Mouse (Mus musculus) ES-CJ7 (cell line): ENCODE results near the gene Zkscan14.
"Not testable (repeated sequence)": the region's sequence is repeated elsewhere in the genome, so short reads cannot be mapped to it uniquely, and the experiment has no call there.

Experiments
- DNase-seq: peaks from one replicate; pipeline ENCODE4 v3.0.0; 2011; ENCODE audit warnings: low read depth, low spot score

The Zkscan14 gene

GRCm38 (mm10) chr5:145201321-145201991 is at the start of gene Zkscan14:
TSS of gene Zkscan14 (minus strand) at chr5:145201868.
- DNase-seq, result peak; percentile 87

DNA sequence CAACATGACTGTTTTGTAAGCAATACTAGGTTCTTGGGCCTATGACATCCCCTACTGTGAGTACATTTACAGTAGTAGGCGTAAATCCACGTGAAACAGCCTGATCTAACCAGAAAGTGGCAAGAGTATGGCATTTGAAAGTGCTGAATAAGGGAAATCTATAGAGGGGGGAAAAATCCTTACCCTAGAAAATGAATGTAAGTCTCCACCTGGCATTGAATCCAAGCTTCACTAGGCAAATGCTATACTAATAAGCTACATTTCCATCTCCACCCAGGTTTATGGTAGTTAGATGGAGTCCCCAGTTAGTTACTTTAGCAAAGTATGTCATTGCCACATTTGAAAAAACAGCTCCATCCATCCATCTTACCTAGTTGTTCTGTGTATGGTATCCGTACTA is 47.9 kb upstream of the Zkscan14 start:
- no peak for DNase-seq

DNA sequence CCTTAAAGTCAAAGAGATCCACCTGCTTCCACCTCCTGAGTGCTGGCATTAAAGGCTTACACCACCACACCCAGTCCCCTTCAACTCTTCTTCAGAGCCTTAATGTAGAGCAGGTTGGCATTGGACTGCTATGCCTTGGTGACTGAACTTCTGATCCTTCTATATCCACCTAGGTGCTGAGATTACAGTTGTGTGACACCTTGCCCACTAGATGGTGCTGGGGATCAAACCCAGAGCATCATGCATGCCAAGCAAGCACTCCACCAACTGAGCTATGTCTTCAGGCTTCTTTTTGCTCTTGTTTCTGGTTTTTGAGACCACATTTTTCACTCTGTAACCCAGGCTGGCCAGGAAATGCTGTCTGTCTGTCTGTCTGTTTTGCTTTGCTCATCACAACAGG is 33.0 kb upstream of the Zkscan14 start:
- DNase-seq, result peak; percentile 78

DNA sequence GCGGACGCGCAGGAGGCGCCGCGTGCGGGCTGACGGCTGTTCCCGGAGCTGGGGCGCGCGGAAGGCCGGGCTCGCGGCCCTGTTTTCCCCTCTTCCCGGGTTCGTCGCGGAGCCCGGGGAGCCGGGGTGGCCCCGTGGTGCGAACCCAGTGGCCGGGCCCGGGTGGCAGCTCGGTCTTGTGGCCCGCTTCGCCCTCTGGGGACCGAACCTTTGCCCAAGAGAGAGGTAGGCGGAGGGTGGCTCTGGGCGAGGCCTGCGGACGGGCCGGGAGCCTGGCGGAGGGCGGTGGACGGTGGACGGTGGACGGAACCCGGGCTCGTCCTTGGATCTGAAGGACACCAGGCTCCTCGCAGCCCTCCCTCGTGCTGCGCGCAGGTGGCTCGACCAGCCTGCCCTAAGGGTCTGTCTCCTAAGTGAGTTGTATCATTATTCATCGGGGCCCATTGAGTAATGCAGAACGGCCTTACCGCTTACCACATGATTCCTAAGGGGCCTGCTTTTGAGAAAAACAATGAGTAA is 30.3 kb upstream of the Zkscan14 start:
- no peak for DNase-seq

DNA sequence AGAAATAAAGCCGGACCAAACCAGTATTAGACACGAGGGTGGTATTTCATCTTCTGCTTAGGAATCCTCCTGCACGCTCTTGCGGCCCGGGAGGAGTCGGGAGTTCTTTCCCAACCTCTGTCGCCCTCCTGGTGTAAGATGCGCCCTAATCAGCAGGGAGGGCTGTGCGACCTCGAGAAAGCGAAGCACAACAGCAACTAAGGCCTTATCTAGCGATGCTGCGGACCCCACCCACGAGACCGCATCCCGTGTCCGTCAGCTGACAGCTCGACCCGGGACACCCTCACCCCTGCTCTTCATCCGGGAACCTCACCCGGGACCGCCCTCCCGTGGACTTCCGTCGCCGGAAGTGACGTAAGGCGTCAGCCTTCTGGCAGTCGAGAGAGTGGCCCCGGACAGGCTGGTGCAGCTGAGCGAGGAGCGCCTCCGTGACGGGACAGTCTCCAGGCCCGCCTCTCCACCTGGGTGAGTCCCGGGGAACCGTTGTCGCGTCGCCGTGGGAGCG is 29.8 kb upstream of the Zkscan14 start, which contains the start of gene Zfp655:
Gene Zfp655 (plus strand): TSS at position 349 of the 505 bp plus-strand sequence.
- peak; percentile 97 for DNase-seq

GRCm38 (mm10) chr5:145230641-145231040 is 29.0 kb upstream of the Zkscan14 start:
- no peak for DNase-seq

- DNase-seq, result not testable (repeated sequence)
Observed at GRCm38 (mm10) chr5:145229283-145229682, 27.6 kb upstream of the Zkscan14 start.

DNA sequence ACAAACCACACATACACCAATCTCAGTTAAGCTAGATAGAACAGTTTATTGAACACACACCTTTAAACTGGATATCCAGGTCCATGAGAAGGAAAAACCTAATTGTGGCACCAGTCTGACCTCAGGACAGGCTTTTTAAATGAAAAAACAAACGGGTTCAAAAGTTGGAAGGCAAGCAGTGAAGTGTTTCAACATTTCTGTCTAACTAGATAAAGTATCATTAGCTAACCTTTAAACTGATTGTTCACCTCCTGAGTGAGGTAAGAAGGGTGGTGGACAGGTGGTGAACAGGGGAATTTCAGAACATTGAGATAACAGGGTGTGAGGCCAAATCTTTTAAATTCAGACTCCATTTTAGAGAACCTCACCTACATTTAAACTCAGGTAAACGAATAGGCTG is 24.8 kb upstream of the Zkscan14 start:
- no peak for DNase-seq

DNA sequence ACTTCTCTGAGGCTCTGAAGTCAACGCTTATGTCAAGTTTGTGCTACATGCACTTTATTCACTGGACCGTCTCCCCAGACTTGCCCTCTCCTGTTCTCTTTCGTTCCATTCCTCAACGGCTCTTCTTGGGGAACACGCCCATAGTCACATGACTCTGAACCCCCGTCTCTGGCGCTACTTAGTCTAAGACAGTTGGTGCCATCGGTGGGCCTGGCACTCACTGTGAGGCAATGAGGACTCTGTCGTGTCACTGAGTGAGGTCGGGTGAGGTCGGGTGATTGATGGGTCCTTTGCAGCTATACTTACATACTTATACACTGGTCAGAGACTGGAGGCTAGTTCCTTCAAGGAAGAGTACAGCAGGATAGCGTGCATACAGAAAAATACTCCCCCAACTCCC is 21.7 kb upstream of the Zkscan14 start:
- DNase-seq, result peak; percentile 39

- peak; percentile 51 for DNase-seq
Observed at GRCm38 (mm10) chr5:145222840-145223239, 21.2 kb upstream of the Zkscan14 start.

DNA sequence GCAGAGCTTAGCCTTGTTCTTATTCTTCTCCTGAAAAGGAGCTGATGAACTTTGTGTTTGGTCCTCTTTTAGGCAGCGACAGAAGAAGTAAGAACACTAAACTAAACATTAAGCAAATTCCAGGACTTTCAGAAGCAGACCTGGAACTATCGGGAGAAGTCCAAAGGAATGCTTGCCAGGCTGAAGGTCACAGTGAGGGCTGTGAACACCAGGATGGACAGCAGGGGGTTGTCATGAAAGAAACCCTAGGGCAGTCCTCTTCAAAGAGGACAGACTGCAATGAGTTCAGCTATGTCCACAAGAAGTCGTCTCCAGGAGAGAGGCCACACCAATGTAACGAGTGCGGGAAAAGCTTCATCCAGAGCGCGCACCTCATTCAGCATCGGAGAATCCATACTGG is 18.3 kb upstream of the Zkscan14 start:
- no peak for DNase-seq

DNA sequence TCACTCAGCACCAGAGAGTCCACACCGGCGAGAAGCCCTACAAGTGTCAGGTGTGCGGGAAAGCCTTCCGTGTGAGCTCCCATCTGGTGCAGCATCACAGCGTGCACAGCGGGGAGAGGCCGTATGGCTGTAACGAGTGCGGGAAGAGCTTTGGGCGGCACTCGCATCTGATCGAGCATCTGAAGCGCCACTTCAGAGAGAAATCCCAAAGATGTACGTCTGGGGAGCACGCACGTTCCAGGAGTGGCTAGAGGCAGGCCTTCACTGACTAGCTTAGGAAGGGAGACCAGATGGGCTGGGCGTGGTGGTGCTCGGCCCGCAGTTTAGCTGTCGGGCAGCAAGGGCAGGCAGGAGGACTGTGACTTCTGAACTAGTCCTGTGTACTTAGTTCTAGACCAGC is 17.0 kb upstream of the Zkscan14 start:
- DNase-seq, result peak; percentile 55

GRCm38 (mm10) chr5:145218206-145218605 is 16.5 kb upstream of the Zkscan14 start:
- no peak for DNase-seq

DNA sequence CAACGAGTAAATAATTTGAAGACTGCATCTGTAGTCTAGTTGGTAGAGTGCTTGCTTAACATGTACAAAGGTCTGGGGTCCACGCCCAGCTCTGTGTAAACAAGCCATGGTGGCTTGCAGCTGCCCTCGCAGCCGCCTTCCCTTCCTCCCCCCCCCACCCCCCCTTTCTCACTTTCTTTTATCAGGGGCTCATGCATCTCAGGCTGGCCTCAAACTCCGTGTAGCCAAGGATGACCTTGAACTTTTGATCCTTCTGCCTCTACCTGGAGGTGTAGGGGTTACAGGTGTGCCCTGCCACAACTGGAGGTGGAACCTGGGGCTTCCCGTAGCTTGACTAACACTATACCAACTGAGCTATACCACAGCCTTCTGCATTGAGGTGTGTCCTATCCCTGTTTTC is 16.1 kb upstream of the Zkscan14 start:
- DNase-seq, result peak; percentile 78

DNA sequence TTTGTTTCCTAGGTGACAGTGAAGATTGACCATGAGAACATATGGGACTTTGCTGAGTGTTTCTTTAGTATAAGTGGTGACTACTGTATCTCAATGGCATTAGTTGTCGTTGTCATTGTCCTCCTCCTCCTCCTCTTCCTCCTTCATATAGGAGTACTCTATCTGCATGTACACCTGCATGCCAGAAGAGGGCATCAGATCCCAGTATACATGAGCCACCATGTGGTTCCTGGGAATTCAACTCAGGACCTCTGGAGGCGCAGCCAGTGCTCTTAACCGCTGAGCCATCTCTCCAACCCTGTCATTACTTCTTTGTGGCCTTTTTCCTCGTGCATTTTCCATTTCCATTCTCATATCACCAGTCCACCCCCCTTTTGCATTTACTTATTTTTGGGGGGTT is 13.0 kb upstream of the Zkscan14 start:
- DNase-seq, result peak; percentile 87

DNA sequence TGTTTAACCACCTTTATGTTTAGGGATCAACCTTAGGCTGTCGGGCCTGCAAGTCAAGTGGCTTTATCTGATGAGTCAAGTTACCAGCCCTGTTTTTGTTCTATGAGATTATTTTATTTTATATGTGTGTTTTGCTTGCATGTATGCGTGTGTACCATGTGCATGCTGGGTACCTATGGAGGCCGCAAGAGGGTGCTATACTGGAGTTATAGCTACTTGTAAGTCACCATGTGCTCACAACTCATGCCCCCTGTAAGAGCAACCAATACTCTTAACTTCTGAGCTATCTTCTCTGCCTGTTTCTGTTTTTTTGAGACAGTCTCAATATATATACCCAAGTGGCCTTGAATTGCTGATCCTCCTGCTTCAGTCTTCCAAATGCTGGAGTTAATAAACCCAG is 11.8 kb upstream of the Zkscan14 start:
- DNase-seq, result peak; percentile 76

DNA sequence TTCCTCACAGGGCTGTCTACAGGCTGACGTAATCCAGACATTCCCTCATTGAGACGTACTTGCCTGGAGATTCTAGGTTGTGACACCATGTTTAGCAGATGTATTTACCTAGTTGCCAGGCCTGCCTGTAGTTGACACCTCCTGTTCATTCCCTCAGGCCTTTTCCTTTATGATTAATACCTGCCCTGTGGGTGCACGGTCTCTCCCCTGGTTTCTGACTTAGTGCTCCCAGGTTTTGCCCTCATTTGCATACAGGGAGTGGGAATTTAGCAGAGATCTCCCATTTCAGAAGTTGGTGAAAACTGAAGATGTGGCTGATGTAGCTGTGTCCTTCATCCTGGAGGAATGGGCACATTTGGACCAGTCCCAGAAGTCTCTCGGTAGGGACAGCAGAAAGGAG is 10.5 kb upstream of the Zkscan14 start:
- no peak for DNase-seq

- no peak for DNase-seq
Observed at GRCm38 (mm10) chr5:145211340-145211739, 9.7 kb upstream of the Zkscan14 start.

GRCm38 (mm10) chr5:145208391-145208790 is 6.7 kb upstream of the Zkscan14 start:
- peak; percentile 89 for DNase-seq

DNA sequence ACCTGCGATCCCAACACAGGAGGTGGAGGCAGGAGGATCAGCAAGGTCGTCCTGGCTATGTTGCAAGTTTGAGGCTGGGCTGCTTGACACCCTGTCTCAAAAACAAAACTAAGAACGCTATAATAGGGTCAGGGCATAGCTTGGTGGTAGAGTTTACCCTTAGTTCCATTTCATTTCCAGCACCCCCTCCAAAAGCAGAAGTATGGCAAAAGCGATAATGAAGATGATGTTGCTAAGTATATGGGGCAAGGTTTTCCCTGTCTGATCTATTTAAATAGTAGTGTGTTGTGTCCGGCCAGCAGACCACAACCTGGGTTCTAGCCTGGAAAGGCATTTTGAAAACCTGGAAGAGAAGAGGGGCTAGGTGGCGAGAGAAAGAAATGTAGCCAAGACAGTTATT is 6.3 kb upstream of the Zkscan14 start:
- DNase-seq, result no peak

DNA sequence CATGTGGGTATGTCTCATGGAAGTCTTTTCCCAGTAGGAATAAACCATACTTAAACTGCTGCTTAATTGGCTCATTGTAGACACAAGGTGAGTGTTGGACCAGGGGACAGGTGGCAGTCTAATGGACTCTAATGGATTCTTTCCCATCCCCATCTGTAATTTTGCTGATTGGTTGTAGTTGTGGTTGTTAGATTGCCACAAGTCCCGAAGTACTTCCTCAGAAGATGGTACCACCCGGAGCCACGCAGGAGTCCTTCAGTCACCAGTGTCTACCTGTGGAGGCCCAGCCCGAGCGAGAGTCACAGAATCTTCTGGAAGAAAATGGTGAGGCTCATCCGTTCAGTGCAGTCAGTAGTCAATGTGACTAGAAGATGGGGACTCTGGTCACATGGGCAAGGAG is 5.7 kb upstream of the Zkscan14 start:
- DNase-seq, result no peak

GRCm38 (mm10) chr5:145205041-145205440 is 3.4 kb upstream of the Zkscan14 start:
- DNase-seq, result peak; percentile 32

DNA sequence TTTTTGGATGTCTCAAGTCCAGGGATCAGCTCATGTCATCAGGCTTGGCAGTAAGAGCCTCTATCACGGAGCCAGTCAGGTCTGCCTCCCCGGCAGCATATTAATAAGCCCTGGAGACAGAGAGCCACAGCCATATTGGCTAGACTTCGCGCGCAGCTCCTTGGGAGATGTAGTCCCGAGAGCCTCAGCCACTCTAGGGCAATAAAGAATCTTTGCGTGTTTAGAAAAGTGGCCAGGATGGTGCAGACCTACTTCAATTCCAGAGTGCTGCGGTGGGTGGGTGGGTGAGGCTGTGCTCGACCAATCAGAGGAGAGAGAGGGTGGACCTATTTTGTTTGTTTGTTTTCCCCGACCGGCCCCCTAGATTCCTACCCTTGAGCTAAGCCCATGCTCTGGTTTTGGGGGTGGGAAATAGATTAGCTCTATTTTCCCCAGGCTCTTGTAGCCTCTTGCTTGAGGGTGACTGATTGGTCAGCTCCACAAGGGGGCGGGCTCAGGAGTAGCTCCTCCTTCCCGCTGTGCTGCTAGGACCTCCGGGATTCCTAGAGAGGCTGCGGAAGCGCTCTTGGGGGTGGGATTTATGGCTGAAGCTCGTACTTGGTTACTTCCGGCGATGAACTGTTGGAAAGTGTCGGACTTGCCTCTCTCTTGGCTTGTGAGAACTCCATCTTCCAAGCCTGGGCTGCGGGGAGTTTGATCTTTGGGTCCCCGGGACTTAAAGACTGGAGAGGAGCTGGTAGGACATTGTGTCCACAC is 2.4 kb upstream of the Zkscan14 start, which contains the start of gene Zkscan5:
Gene Zkscan5 (plus strand): TSS at position 627 of the 756 bp plus-strand sequence.
- peak; percentile 100 for DNase-seq
